Mouse (Mus musculus): Measurements from ENCODE around the gene Ppp1r37.
A peak's percentile ranks its signal among the peaks of the same experiment; 100 is the strongest.

Gene Ppp1r37

GRCm38 (mm10) chr7:19506326-19506725 lies 56.5 kb downstream of the Ppp1r37 start:
- DNase-seq (ENCODE audit: extremely low read depth, low read depth, low spot score): no peak

- peak; percentile 34 for DNase-seq (ENCODE audit: extremely low read depth, low read depth, low spot score)
Observed at GRCm38 (mm10) chr7:19503481-19504068, 59.3 kb downstream of the Ppp1r37 start.

DNA sequence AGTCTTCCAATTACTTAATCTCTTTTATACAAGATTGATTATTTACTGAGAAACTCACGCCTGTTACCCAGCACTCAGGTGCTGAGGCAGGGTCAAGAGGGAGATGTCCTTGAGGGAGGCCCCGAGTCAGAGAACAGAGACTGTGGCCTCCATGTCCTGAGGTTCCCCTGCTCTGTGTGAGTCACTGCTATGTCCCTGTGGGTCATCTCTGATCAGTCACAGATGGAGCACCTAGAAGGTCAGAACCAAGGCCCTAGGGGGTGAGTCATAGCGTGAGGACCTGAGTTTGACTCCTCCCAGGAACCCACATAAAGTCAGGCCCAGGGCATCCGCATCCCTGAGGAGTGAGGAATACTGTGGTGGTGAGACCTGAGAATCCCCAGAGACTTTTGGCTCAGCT lies 61.2 kb downstream of the Ppp1r37 start:
- no peak for DNase-seq (ENCODE audit: extremely low read depth, low read depth, low spot score)

DNA sequence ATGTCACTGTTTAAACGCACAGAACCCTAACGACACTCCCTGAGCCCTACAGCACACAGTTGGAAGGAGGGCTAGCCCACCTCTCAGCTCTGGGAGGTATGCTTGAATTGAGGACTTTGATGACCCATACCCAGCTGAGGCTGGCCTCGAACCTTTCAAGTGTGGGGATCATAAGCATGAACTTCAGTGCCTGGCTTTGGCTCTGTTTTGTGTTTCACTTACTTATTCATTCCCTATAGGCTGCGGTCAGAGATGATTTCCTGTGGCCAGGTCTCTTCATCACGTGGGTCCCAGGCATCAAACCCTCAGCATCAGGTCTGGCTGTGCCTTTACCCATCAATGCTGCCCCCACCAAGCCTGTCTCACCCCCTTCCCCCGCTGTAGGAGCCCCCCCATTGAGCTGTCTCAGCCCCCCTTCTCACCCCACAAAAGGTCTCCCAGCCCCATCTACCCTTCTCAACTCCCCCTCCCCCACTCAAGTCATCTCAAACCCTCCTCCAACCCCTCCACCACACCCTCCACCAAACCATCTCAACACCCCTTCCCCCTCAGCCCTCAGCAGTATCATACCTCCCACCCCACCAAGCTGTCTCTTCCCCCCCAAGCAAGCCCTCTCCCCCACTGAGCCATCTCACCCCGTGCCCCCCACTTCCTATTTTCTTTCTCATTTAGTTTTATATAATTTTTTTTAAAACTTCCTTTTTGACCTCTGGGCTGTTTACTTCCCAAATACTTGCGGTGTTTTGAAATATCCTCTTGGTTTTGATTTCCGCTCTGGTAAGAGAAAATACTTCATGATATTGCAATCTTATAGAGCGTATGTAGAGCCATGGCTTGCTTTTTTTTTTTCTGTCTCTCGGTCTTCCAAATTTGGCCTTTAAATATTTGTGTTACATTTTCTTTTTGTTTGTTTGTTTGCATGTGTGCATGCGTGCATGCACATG lies 62.2 kb downstream of the Ppp1r37 start:
- DNase-seq (ENCODE audit: extremely low read depth, low read depth, low spot score): no peak

DNA sequence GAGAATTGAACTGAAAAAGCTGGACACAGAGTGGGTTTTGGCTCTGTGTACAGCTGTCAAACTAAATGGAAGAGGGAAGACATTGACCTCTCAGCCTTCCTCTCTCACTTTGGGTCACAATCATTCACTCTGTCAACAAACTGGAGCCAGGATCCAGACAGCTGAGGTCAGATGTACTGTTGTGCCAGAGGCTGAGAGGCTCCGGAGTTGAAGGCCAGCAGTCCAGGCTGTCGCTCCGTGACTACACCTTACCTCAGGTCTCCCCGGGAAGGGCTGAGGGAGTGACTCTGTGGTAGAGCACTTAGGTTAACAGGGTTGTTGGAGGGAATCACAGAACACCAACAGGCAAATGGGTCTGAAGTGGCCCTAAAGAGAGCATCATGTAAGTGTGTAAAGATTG lies 64.5 kb downstream of the Ppp1r37 start:
- no peak for DNase-seq (ENCODE audit: extremely low read depth, low read depth, low spot score)

DNA sequence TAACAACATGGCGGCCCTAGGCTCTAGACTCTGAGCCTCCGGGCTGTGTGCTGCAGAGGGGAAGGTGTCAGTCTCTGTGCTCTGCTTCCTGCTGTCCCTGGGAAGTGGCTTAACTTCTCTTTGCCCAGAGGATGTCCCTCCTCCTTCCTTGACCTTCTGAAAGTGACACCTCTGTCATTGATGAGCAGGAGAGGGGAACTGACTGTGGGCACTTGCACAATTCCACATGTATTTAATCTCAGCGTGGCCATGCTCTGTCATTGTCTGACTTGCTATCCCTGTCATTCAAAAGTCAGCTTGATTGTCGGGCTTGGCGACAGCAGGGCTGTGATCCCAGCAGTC lies 66.7 kb downstream of the Ppp1r37 start:
- DNase-seq (ENCODE audit: extremely low read depth, low read depth, low spot score): no peak

- no peak for DNase-seq (ENCODE audit: extremely low read depth, low read depth, low spot score)
Observed at GRCm38 (mm10) chr7:19495521-19496213, 67.2 kb downstream of the Ppp1r37 start.

- DNase-seq (ENCODE audit: extremely low read depth, low read depth, low spot score): no peak
Observed at GRCm38 (mm10) chr7:19494751-19495474, 68.0 kb downstream of the Ppp1r37 start.

- DNase-seq (ENCODE audit: extremely low read depth, low read depth, low spot score): no peak
Observed at GRCm38 (mm10) chr7:19491731-19492130, 71.1 kb downstream of the Ppp1r37 start.

GRCm38 (mm10) chr7:19489525-19489924 lies 73.4 kb downstream of the Ppp1r37 start:
- no peak for DNase-seq (ENCODE audit: extremely low read depth, low read depth, low spot score)

GRCm38 (mm10) chr7:19486549-19486948 lies 76.3 kb downstream of the Ppp1r37 start:
- DNase-seq (ENCODE audit: extremely low read depth, low read depth, low spot score): no peak

DNA sequence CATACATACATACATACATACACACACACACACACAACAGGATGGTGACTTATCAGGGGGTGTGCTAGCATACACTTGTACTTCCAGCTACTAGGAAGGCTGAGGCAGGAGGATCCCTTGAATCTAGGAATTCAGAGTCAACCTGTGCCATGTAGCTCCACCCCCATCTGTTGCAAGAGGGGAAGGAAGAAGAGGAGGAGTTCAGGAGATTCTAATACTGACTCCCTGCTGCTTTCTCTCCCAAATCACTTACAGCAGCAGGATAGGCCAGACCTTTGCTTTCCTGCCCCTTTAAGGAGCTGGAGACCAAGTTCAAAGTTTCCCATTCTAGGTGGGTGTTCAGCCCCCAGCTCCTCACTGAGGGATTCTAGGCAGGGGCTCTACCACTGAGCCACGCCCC lies 77.4 kb downstream of the Ppp1r37 start:
- no peak for DNase-seq (ENCODE audit: extremely low read depth, low read depth, low spot score)

- no peak for DNase-seq (ENCODE audit: extremely low read depth, low read depth, low spot score)
Observed at GRCm38 (mm10) chr7:19483281-19483680, 79.6 kb downstream of the Ppp1r37 start.

Measured in fat pad, adult 2 months (tissue).